Mouse (Mus musculus): ENCODE results near the gene Ccdc107.
"Not testable (repeated sequence)": the region's sequence is repeated elsewhere in the genome, so short reads cannot be mapped to it uniquely, and the experiment has no call there.

The Ccdc107 gene

DNA sequence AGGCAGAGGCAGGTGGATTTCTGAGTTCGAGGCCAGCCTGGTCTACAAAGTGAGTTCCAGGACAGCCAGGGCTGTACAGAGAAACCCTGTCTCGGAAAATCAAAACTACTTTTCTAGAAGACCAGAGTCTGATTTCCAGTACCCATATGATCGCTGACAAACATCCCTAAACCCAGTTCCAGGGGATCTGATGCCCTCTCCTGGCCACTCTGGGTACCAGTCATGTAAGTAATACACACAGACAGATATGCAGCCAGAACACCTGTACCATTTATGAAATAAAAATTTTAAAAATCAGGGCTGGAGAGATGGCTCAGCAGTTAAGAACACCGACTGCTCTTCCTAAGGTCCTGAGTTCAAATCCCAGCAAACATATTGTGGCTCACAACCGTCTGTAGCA, 7.0 kb upstream of the Ccdc107 start:
- DNase-seq (ENCODE audit: low spot score), result not testable (repeated sequence)

DNA sequence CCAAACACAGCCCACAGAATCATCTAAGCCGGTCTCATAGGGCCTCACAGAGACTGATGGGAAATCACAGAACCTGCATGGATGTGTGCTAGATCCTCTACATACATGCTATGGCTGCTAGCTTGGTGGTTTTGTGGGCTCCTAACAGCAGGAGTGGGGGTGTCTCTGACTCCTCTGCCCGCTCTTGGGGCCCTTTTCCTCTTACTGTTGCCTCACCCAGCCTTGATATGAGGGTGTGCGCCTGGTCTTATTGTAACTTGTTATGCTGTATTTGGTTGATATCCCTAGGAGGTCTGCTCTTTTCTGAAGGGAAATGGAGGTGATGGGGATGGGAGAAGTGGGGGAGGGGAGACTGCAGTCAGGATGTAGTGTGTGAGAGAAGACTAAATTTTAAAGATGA, 3.1 kb upstream of the Ccdc107 start:
- no peak for DNase-seq (ENCODE audit: low spot score)

DNA sequence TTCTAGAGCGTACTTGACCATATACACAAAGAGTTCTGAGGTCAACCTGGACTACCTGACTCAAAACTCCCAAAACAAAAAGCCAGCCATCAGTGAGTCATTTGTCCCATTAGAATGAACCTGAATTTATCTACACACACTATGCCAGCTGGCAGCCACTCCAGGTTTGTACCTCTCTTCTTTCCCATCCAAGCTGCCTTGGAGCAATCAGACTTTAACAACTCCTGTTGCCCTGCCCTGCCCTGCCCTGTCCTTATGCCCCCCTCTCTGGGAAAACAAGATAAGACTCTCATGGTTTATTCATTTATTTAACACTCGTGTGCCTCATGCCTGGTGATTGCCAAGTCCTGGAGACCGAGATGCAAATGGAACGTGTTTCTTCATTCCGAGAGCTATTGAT, 1.9 kb upstream of the Ccdc107 start:
- no peak for DNase-seq (ENCODE audit: low spot score)

DNA sequence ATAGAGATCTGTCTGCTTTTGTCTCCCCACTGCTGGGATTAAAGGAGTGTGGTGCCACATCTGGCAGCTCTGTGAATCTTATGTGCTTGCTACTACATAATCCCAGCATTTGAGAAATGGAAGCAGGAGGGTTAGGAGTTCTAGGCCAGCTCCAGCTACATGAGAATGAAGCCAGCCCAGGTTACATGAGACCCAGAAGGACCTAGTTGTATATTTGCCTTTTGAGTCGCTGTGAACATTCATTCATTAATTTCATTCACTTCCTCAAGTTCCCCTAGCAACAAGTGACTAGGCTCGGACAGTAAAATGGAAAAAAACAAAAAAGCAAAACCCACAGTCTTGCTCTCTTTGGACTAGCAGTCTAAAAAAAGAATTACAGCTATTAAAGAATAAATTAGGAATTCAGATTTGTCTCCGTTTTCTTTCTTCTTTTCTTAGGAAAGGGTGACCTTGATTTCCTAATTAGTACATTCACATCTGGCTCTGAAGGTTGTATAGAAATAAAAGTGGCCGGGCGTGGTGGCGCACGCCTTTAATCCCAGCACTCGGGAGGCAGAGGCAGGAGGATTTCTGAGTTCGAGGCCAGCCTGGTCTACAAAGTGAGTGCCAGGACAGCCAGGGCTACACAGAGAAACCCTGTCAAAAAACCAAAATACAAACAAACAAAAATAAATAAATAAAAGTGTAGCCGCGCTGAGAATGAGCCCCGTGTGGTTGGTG, 439 bp upstream of the Ccdc107 start:
- DNase-seq (ENCODE audit: low spot score), result peak; percentile 21

DNA sequence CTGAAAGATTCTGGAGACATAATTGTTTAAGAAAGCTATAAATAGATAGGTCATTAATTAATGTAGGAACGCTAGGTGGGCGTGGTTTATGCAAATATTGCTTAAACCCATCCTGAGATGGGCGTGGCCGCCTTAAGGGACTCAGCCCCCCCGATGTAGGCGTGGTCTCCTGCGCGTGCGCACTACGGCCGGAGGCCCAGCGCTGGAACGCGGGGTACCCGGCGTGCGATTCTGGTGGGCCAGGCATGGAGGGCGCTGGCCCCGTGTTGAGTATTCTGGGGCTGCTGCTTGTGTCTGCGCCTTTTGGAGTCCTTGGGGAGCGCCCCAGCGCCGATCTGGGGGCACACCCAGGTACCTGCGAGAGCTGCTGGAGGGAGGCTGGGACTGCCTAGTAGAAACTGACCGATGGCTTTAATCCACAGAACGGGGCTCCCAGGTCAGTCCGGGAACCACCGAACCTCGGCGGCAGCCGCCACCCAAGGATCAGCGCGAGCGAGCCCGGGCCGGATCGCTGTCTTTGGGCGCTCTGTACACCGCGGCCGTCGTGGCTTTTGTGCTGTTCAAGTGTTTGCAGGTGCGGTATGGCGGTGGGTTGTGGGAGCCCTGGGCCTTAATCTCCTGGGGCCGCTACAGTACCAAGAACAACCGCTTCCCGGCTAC, 616 bp downstream of the Ccdc107 start:
- DNase-seq (ENCODE audit: low spot score), result peak; percentile 98

DNA sequence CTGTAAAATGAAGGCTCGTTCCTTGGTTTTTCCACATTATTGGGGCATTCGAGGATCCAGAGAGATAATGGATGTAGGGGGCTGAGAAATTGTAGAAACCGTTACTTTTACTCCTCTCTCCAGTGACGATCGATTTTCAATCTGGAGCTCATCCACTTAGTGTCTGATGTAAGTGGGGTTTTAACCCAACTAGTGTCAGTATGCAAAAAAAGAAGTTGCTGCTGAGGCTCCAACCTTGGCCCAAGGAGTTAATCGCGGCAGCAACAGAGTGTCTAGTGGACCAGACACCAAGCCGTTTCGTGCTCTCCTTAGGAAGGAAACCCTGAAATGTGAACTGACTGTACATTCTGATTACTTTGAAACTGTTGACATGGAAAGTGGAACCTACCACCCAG, 1.1 kb downstream of the Ccdc107 start:
- no peak for DNase-seq (ENCODE audit: low spot score)

DNA sequence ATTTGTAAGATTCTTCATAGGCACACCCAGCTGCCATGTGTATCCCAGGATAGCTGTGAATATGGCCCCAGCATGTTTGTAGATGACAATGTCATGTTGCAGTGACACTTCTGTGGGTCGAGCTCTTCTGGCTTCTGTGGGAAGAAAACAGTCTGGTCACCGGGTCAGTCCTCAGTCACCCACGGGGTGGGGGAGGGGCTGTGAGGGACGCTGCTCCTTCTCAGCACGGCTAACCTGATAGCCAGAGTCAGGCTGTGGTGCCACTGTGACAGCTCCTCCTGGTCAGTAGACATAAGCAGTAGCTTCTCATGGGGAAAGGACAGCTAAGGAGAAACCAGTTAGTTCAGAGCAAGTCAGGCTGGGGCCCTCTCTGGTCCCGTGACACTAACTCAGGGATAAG, 3.9 kb downstream of the Ccdc107 start:
- DNase-seq (ENCODE audit: low spot score), result no peak

DNA sequence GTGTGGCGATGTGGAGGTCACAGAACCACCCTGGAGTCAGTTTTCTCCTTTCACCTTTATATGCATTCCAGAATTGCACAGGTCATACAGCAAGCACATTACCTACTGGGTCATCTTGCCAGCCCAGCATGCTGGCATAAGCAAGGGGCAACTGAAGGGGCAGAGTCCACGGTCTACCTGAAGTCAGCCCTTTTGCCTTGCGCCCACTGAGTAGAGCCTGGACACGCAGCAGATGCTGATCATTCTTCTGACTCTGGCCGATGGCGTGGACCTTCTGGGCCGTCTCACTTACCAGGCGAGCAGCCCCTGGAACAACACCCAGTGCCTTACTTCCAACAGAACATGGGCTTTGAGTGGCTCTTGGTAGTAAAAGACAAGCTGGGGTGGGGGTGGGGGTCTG, 4.7 kb downstream of the Ccdc107 start:
- DNase-seq (ENCODE audit: low spot score), result no peak

DNA sequence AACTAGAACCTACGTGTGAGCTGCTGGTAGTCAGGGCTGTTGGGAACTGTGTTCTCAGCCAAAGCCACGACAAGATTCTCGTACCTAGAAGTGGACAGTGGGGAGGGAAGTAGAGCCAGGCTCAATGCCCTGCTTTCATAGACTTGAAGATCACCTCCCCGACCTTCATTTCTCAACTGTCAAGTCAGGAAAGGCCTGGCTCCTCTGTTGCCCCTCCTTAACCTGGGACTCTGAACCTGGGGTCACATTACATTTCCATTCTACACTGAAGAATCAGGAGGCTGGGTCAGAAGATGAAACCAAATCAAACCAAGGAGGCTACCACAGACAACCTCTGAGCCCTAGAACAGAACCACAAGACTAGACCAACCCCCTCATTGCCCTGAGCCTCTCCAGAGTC, 5.2 kb downstream of the Ccdc107 start:
- DNase-seq (ENCODE audit: low spot score), result no peak

DNA sequence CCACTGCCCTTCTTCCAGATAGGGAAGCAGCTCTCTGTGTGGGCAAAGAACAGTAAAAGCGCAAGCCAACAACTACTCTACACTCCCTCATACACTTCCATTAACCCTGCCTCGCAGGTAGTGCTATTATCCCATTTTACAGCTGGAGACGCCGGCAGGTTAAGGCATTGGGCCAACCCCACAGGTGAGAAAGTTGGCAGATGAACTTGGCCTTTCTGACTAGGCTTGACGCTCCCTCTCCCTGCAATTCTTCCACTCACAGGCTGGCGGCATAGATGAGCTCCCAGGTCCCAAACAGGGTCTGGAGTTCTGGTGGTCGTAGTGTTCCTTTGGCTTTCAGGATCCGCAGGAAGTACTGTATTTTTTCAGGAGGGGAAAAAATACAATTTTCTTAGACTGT, 6.3 kb downstream of the Ccdc107 start:
- peak; percentile 85 for DNase-seq (ENCODE audit: low spot score)

DNA sequence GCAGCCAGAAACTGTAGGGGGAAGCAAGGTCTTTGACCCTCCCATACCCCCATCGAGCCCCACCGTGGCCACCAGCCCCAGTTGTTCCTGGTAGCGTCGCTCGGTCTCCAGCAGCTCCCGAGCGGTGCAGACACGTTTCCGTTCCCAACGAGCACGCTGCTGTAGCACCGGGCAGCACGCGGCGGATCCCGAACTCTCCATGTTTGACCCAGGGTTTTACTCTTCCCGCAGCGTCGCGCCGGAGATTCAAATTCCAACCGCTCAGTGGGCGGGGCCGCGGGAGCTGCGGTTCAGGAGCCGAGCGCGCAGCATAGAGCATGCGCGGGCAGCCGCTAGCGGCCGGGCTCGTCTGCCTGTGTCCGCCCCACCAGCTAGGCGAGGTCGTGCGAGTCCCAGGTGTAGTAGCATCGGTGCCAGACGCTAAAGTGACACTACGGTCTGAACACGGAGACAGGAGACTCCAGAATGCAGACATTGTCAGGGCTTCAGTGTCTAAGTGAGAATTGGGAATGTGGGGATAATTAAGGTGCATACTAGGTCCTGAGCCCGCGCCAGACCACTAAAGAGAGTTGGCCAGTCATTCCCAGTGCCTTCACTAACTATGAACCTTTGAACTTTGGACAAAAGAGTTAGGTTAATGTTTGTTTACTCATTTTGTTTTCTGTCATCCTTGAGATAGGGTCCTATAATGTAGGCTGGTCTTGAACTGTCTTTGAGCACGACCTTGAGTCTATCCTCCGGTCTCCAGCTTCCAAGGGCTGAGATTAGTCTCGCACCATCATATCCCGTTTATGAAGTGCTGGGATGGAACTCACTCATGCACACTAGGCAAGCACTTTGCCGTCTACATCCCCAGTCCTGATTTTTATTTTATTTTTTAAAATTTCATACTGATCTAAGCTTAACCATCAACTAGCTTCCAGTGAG, 7.0 kb downstream of the Ccdc107 start, which contains the start of gene Arhgef39:
TSS of gene Arhgef39 (minus strand) at position 289 of the 927 bp plus-strand sequence.
- DNase-seq (ENCODE audit: low spot score), result peak; percentile 93

DNA sequence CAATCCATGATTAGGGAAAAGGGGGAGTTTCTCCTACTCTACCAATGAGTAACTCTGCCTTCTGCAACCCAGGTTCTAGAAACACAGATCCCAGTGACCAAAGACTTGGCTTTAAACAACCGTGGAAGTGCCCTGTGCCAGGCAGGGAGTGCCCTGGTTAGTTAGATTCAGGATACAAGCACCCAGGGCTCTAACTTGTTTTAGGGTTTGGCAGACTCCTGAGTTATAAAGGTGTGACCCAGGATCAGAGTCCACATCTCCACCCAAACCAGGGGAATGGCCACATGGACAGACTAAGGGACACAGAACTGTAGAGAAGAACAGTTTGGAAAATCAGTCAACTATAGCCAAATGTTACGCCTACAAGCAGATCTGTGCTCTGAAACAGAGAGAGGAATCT, 10.3 kb downstream of the Ccdc107 start:
- DNase-seq (ENCODE audit: low spot score), result no peak

DNA sequence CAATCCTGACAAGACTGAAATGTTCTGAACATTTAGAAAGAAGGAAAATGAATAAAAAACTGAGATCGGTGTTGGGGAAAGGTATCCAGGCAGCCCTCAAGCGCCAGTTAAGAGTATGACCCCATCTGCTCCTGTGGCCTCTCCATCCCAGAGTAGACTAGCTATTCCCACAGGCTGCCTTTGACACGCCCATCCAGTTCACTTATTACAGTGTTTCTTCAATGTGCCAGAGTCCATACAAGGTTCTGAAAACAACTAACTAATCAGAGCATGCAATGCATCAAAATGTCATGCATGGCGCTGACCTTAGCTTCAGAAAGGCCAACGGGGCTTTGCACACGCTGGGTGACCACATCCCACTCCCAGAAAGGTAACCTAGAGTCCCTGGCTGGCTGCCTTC, 10.8 kb downstream of the Ccdc107 start:
- no peak for DNase-seq (ENCODE audit: low spot score)

DNA sequence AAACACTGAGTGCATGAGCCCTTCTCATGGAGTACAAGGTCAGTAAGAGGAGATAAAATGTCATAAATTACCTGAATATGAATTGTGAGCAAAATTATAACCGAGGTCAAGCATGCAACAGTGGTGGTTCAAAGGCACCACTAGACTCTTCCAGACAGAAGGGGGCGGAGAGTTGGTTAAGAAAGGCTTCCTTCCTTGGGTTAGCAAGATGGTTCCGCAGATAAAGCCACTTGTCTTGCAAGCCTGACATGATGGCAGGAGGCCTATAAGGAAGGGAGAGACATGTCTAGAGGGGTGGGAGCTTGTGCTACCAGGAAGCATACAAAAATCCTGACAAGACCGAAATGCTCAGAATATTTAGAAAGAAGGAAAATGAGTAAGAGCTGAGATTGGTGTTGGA, 11.6 kb downstream of the Ccdc107 start:
- DNase-seq (ENCODE audit: low spot score), result no peak

DNA sequence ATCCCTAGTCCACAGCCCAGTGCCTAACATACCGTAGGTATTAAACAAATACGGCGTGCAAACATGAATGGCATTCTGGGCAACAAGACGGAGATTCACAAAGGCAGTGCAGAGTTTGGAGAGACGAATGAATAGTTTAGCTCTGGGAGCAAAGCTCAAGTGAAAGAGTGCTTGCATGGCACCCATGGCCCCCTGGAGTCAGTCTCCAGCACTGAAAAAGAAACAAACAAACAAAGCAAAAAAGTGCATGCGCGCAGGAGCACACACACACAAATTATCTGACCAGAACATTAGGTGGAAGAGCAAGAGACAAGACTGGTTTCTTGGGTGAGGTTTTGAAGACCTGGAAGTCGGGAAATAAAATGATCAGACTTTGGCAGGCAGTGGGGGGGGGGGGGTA, 13.4 kb downstream of the Ccdc107 start:
- no peak for DNase-seq (ENCODE audit: low spot score)

DNA sequence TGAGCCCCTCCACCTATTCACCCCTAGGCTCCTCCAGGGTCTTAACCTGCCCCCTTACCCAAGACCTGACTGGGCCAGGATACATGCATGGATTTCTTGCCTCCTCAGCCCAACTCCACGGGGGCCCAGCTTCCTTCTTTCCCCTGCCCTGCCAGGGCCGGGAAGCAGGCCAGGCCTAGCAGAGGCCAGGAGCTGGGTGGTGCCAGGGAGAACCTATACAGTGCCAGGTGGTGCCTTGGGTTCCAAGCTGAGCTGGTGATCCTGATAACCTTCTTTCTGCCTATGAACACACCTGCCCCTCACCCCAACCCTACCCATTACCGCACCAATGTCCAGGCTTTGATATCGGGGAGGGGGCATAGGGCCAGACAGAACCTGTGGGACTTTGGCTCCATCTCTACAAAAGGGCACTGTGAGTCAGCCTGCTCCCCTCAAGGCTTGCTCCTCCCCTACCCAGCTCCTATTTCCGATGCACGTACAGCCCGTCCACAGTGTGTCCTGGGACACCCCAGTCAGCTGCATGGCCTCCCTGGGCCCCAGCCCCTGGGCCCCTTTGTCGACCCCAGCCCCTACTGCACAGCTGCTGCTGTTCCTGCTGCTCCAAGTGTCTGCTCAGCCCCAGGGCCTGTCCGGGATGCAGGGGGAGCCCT, 14.0 kb downstream of the Ccdc107 start, which contains the start of gene Car9:
TSS of gene Car9 (plus strand) at position 431 of the 650 bp plus-strand sequence.
- no peak for DNase-seq (ENCODE audit: low spot score)

DNA sequence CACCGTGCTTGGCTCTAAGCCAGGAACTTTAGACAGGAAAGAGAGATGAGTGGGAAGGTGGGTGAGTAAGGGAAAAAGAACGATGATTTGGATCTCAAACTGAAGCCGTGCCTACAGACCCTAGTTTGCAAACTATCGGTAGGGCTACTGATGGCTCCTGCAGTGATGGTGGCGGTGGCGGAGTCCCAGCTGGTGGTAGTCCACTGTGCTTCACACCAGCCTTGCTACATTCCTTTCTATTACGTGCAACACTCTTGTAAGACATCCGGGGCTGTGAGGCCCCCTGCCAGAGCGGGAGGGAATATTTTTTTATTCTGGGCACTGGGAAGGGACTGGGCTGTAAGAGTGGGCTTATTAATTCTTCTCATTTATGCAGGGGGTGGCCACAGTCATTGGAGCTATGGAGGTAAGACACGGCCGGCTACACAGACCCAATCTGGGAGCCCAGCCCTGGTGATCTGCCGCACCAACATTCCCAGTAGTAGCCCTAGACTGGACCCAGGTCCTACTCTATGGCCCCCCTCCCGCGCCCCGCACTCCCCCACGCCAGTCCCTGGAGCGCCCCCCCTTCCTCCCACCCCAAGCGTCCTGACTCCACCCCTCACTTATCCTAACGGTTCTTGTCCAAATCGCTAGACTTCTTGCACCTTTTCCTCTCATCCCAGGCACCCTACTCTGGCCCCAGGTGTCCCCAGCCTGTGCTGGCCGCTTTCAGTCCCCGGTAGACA, 15.4 kb downstream of the Ccdc107 start:
- no peak for DNase-seq (ENCODE audit: low spot score)

DNA sequence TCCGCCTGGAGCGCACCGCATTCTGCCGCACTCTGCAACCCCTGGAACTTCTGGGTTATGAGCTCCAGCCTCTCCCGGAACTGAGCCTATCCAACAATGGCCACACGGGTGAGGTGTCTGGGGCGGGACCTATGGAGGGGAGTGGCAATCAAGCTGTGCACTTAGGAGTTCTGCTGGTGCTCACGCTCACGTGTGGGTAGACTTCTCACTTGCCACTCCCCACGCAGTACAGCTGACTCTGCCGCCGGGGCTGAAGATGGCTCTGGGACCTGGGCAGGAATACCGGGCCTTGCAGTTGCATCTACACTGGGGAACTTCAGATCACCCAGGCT, 15.9 kb downstream of the Ccdc107 start:
- peak; percentile 67 for DNase-seq (ENCODE audit: low spot score)

DNA sequence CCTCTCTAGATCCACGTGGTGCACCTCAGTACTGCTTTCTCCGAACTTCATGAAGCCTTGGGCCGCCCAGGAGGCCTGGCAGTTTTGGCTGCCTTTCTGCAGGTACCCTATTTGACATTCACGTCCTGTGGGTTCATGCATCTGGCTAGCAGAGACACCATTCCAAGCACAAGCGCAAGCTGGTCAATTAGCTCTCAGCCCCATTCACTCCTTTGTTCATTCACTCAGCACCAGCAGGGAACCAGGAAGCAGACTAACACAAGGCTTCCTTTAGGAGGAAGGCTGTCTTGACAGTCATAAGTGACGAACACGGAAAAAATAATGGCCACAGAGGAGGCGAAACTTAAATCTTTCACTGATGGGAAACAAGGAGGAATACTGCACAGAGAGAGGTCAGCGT, 16.4 kb downstream of the Ccdc107 start:
- DNase-seq (ENCODE audit: low spot score), result no peak

DNA sequence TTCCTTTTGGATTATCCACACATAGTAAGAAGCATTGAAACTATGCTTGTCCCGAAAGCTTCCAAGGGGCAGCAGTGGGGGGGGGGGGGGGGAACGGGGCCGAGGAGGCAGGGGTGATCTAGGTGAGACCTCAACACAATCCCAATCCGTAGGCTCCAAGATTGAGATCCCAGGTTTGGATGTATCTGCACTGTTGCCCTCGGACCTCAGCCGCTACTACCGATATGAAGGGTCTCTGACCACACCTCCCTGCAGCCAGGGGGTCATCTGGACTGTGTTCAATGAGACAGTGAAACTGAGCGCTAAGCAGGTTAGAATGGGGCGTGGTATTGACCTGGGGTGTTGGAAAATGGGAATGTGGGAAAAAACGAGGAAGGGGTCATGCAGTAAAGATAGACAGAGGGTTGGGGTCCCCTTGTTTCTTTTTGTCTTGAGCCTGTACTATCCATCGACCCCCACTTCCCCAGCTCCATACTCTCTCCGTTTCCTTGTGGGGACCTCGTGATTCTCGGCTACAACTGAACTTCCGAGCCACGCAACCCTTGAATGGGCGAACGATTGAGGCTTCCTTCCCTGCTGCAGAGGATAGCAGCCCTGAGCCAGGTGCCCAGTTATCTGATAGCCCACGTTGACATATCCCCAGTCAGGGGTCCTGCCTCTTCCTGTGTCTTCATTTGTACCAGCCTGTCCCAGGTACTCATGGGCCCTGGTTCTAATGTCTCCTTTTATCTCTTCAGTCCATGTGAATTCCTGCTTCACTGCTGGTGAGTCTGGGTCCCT, 19.2 kb downstream of the Ccdc107 start:
- no peak for DNase-seq (ENCODE audit: low spot score)

DNA sequence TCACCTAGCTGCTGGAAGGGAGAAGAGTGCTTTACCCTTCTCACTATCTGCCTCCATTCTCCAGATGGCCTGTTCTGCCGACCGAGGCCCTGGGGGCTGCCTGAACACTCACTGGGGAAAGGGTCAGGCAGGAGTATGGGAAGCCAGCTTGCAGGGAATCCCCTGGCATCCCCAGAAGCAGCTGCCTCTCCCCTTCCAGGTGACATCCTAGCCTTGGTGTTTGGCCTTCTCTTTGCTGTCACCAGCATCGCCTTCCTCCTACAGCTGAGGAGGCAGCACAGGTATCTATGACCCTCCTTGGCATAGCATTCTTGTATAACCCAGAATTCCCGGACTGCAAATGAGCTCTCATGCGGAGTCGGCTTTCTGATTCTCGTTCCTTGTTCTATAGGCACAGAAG, 20.0 kb downstream of the Ccdc107 start:
- DNase-seq (ENCODE audit: low spot score), result no peak

All from embryo, embryonic 10.5 days (tissue).